Mouse (Mus musculus): ENCODE data around the gene Rpp25l.

DNA sequence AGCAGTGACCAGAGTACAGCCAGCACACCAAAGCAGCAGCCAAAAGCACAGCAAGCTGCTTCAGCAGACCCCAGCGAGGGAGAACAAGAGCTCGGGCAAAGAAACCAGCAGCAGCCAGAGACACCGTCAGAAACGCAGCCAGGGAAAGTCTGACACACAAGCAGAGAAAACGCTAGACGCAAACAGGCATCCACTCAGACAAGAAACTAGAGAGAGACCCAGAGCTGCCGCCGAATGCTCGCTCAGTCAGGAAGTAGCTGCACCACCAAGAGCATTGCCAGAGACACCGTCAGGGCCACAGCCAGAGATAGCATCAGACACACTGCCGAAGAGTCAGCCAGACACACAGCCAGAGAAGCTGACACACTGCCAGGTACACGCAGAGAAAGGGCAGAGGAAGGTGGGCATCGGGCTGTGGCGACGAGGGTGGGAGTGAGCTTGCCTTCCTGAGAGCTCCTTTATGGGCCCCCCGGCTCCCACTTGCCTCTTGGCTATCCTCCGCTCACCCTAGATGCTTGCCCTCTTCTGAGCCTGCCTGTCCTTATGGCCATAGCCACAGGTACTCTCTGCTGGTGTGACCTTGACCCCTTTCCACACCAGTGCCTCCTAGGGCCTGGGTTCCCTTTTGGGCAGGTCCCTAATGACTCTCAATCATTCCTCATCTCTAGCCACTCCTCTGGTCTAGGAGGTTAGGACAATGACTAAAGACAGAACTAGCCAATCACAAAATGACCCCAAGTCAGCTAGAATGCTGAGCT, 36.9 kb downstream of the Rpp25l start:
- TF ChIP-seq CTCF (IDR thresholded peaks at IDR 0.05; ENCODE audit: control insufficient read depth, insufficient read depth, insufficient read length): no peak
- no peak for TF ChIP-seq MAX (IDR thresholded peaks at IDR 0.05)

Data from C2C12 (cell line).